Mouse (Mus musculus) lung, embryonic 15.5 days (tissue): ENCODE data around the gene Lrp11. TPM values are rescaled to one million over a fixed set of nuclear protein-coding genes. Genes with fewer than 3 reads are reported as not detected.

Source experiments
- ATAC-seq: fragments of 200-750 bp; cut with Nextera tagmentation; 2 replicates; pipeline ENCODE4 v1.8.0; 2017; ENCODE audit warnings: moderate number of reproducible peaks, borderline replicate concordance; ENCODE audit not compliant: low FRiP score, low TSS enrichment; ENCODE audit errors: extremely low read depth
- H3K27ac ChIP-seq: fragments of 300-500 bp; sonication (generic); 2 replicates; pipeline ENCODE4 v1.5.1; 2015; ENCODE audit warnings: moderate library complexity, mild to moderate bottlenecking, inconsistent platforms
- H3K27me3 ChIP-seq: fragments of 300-500 bp; sonication (generic); 2 replicates; pipeline ENCODE4 v1.6.1; 2015; ENCODE audit warnings: inconsistent platforms
- H3K36me3 ChIP-seq: fragments of 300-500 bp; sonication (generic); 2 replicates; pipeline ENCODE4 v1.6.1; 2015; ENCODE audit warnings: inconsistent platforms
- H3K4me1 ChIP-seq: fragments of 300-500 bp; sonication (generic); 2 replicates; pipeline ENCODE4 v1.6.1; 2015; ENCODE audit warnings: inconsistent platforms
- H3K4me2 ChIP-seq: fragments of 300-500 bp; sonication (generic); 2 replicates; pipeline ENCODE4 v1.6.1; 2015; ENCODE audit warnings: inconsistent platforms, mild to moderate bottlenecking, moderate library complexity
- H3K4me3 ChIP-seq: fragments of 300-500 bp; sonication (generic); 2 replicates; pipeline ENCODE4 v1.5.1; 2015; ENCODE audit warnings: mild to moderate bottlenecking, inconsistent platforms
- H3K9ac ChIP-seq: fragments of 300-500 bp; sonication (generic); 2 replicates; pipeline ENCODE4 v1.6.1; 2015; ENCODE audit warnings: inconsistent platforms
- H3K9me3 ChIP-seq: fragments of 300-500 bp; sonication (generic); 2 replicates; pipeline ENCODE4 v1.6.1; 2016; ENCODE audit warnings: inconsistent platforms
- WGBS: fragments of 180-500 bp; shearing (Covaris S2); methylation state at CpG from one replicate; pipeline ENCODE4 v1.1.7; 2015; 5-methylcytosine and 5-hydroxymethylcytosine counted together
- polyA plus RNA-seq: library from polyadenylated mRNA; unstranded; fragments of >200 nt; fragmentation: Nextera tagmentation; extraction: Ambion mirVana; gene quantifications from 2 replicates; pipeline ENCODE4 v1.2.1, GENCODE M21; 2015

The Lrp11 gene
- polyA plus RNA-seq, 1 experiment from 2014 or later, result 5.1 TPM

DNA sequence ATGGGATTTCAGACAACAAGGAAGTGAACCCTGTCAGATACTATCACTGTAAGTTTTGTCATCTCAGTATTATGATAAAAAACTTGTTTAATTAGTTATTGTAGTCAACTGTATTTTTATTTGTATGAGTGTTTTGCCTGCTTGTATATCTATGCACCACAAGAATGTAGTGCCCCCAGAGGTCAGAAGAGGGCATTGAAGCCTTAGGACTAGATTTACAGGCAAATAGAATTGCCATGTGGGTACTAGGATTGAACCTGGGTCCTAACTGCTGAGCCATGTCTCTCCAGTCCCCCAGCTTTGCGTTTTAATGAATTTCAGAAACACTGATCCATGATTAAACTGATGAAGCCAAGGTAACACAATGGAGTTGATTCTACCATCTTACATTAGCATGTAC lies 84.1 kb downstream of the Lrp11 start:
- Histone ChIP-seq H3K36me3 (peaks cover 63% of the 10 kb centered on the region), H3K4me1 (peaks cover under 1% of the 10 kb centered on the region; the same call in 1 of the 2 replicates), H3K4me3 (no peak overlapping the region), H3K27ac (no peak overlapping the region), H3K9me3 (no peaks in the 10 kb centered on the region), H3K9ac (no peak overlapping the region), H3K4me2 (no peak overlapping the region), H3K27me3 (no peaks in the 10 kb centered on the region)
- 68% methylated on average over 1 of the region's 1 CpGs for WGBS
- no peak for ATAC-seq

Other genes with a start within 250 kb of the Lrp11 start
- 9.4 and 10.9 TPM in 2 replicates for gene Ulbp1, start 116.2 kb upstream of the Lrp11 start, polyA plus RNA-seq
- 57.2 and 59.6 TPM in 2 replicates for gene Nup43, start 77.7 kb downstream of the Lrp11 start, polyA plus RNA-seq
- 122 and 128 TPM in 2 replicates for gene Pcmt1, start 91.3 kb downstream of the Lrp11 start, polyA plus RNA-seq
- gene Lats1, start 91.4 kb downstream of the Lrp11 start, polyA plus RNA-seq, result 7.1 and 7.4 TPM in 2 replicates
- 53.5 and 54.4 TPM in 2 replicates for gene Katna1, start 136.2 kb downstream of the Lrp11 start, polyA plus RNA-seq
- gene Ginm1, start 203.0 kb downstream of the Lrp11 start, polyA plus RNA-seq, result 87.7 and 88.8 TPM in 2 replicates
- 37.5 and 39.0 TPM in 2 replicates for gene Ppil4, start 203.1 kb downstream of the Lrp11 start, polyA plus RNA-seq
- 0.14 and 0.23 TPM in 2 replicates for gene Zc3h12d, start 242.7 kb downstream of the Lrp11 start, polyA plus RNA-seq